Mouse (Mus musculus): ENCODE measurements around the gene Myh7.
"Not testable (repeated sequence)": the region's sequence is repeated elsewhere in the genome, so short reads cannot be mapped to it uniquely, and the experiment has no call there.

The Myh7 gene

GRCm38 (mm10) chr14:54994136-54994868 lies at the start of gene Myh7:
TSS of gene Myh7 (minus strand) at chr14:54994626.
- peak; percentile 36 for DNase-seq (ENCODE audit: low read depth, low spot score)

- DNase-seq (ENCODE audit: low read depth, low spot score) = not testable (repeated sequence)
Observed at GRCm38 (mm10) chr14:55043694-55044093, 49.3 kb upstream of the Myh7 start.

GRCm38 (mm10) chr14:55032695-55033225 lies 38.3 kb upstream of the Myh7 start:
- DNase-seq (ENCODE audit: low read depth, low spot score) = peak; percentile 47

- DNase-seq (ENCODE audit: low read depth, low spot score) = peak; percentile 75
Observed at GRCm38 (mm10) chr14:55029034-55029698, 34.7 kb upstream of the Myh7 start.

GRCm38 (mm10) chr14:55028333-55028835 lies 34.0 kb upstream of the Myh7 start:
- no peak for DNase-seq (ENCODE audit: low read depth, low spot score)

GRCm38 (mm10) chr14:55027653-55028052 lies 33.2 kb upstream of the Myh7 start:
- peak; percentile 74 for DNase-seq (ENCODE audit: low read depth, low spot score)

- no peak for DNase-seq (ENCODE audit: low read depth, low spot score)
Observed at GRCm38 (mm10) chr14:55027251-55027650, 32.8 kb upstream of the Myh7 start.

- DNase-seq (ENCODE audit: low read depth, low spot score) = no peak
Observed at GRCm38 (mm10) chr14:55025527-55025926, 31.1 kb upstream of the Myh7 start.

- DNase-seq (ENCODE audit: low read depth, low spot score) = peak; percentile 89
Observed at GRCm38 (mm10) chr14:55024236-55024635, 29.8 kb upstream of the Myh7 start.

- no peak for DNase-seq (ENCODE audit: low read depth, low spot score)
Observed at GRCm38 (mm10) chr14:55023011-55023410, 28.6 kb upstream of the Myh7 start.

GRCm38 (mm10) chr14:55020394-55020793 lies 26.0 kb upstream of the Myh7 start:
- no peak for DNase-seq (ENCODE audit: low read depth, low spot score)

GRCm38 (mm10) chr14:55016876-55017275 lies 22.4 kb upstream of the Myh7 start:
- no peak for DNase-seq (ENCODE audit: low read depth, low spot score)

GRCm38 (mm10) chr14:55015767-55016111 lies 21.3 kb upstream of the Myh7 start:
- peak; percentile 33 for DNase-seq (ENCODE audit: low read depth, low spot score)

- peak; percentile 100 for DNase-seq (ENCODE audit: low read depth, low spot score)
Observed at GRCm38 (mm10) chr14:55014991-55015766, 20.8 kb upstream of the Myh7 start, which contains the start of gene Ngdn. TSS of gene Ngdn (plus strand) at chr14:55015454.

GRCm38 (mm10) chr14:55014591-55014990 lies 20.2 kb upstream of the Myh7 start:
- DNase-seq (ENCODE audit: low read depth, low spot score) = peak; percentile 85

GRCm38 (mm10) chr14:55011116-55011515 lies 16.7 kb upstream of the Myh7 start:
- no peak for DNase-seq (ENCODE audit: low read depth, low spot score)

- DNase-seq (ENCODE audit: low read depth, low spot score) = no peak
Observed at GRCm38 (mm10) chr14:55008417-55008816, 14.0 kb upstream of the Myh7 start.

- no peak for DNase-seq (ENCODE audit: low read depth, low spot score)
Observed at GRCm38 (mm10) chr14:55007120-55007908, 12.9 kb upstream of the Myh7 start.

- DNase-seq (ENCODE audit: low read depth, low spot score) = no peak
Observed at GRCm38 (mm10) chr14:55006541-55006940, 12.1 kb upstream of the Myh7 start.

GRCm38 (mm10) chr14:55005967-55006366 lies 11.5 kb upstream of the Myh7 start:
- no peak for DNase-seq (ENCODE audit: low read depth, low spot score)

- DNase-seq (ENCODE audit: low read depth, low spot score) = no peak
Observed at GRCm38 (mm10) chr14:55005506-55005905, 11.1 kb upstream of the Myh7 start.

Data from brain, adult 2 months (tissue).